Comparison of ENCODE assay signal across 10 mouse cellular contexts in genomic region chr9:95744845-95745613, GRCm38 (mm10). TPM values are rescaled to one million over a fixed set of nuclear protein-coding genes. Genes with fewer than 3 reads are reported as not detected.
A peak's percentile ranks its signal among the peaks of the same experiment; 100 is the strongest.
DNase-seq lines count a peak whose midpoint lies in the region; ATAC-seq and TF ChIP-seq lines count a peak whose summit lies in the region.
"Had no signal": no experiment of that assay in that cellular context is flagged by ENCODE, and none has a peak within 500 bp of the region (broad histone marks: within the 10 kb centered on the region; RNA-seq: fewer than 3 reads in every experiment).

No protein-coding gene starts in this region.

- no peak for ATAC-seq in kidney, embryonic 16.5 days (ENCODE audit: low FRiP score, low TSS enrichment)
- no peak for ATAC-seq in forebrain, embryonic 14.5 days

- no peaks in the 10 kb centered on the region for H3K9me3 ChIP-seq in kidney, embryonic 16.5 days (ENCODE audit: low read length)
- no peaks in the 10 kb centered on the region for H3K9me3 ChIP-seq in MEL (replicated peaks; ENCODE audit: insufficient read depth, low read length)
- no peaks in the 10 kb centered on the region for H3K9me3 ChIP-seq in forebrain, embryonic 14.5 days (replicated peaks; ENCODE audit: control insufficient read depth, low read length)

- no peak overlapping the region for H3K4me3 ChIP-seq in kidney, adult 2 months (ENCODE audit: insufficient read depth, low read depth, low read length)
- H3K4me3 ChIP-seq in kidney, embryonic 16.5 days (ENCODE audit: low read length) = no peak overlapping the region
- no peak overlapping the region for H3K4me3 ChIP-seq in MEL (ENCODE audit: control insufficient read depth in 1 of 2, insufficient read depth in 1 of 2, low read depth in 2 of 2, low read length in 2 of 2)
- H3K4me3 ChIP-seq in forebrain, embryonic 14.5 days (ENCODE audit: low read depth, low read length) = no peak overlapping the region

- TF ChIP-seq POLR2A in kidney, adult 2 months (IDR thresholded peaks at IDR 0.05; ENCODE audit: low read depth, low read length) = no peak
- TF ChIP-seq POLR2A in MEL (IDR thresholded peaks at IDR 0.05; ENCODE audit: control insufficient read depth in 1 of 2, insufficient read depth in 1 of 2, low read depth in 1 of 2, low read length in 2 of 2, poor library complexity in 1 of 2) = no peak

- WGBS in kidney, adult 2 months = 53% methylated on average over 7 of the region's 7 CpGs
- 57% methylated on average over 7 of the region's 7 CpGs for WGBS in kidney, embryonic 16.5 days
- 74% methylated on average over 7 of the region's 7 CpGs for WGBS in forebrain, embryonic 14.5 days

- peaks cover 18% of the 10 kb centered on the region; the same call in 1 of the 2 replicates for H3K4me1 ChIP-seq in kidney, adult 2 months (ENCODE audit: control insufficient read depth, insufficient read depth, low read length)
- peaks cover 5% of the 10 kb centered on the region for H3K4me1 ChIP-seq in kidney, embryonic 16.5 days (ENCODE audit: insufficient read depth, low read length)
- H3K4me1 ChIP-seq in MEL (ENCODE audit: control insufficient read depth in 1 of 2, insufficient read depth in 2 of 2, low read length in 2 of 2) = peaks cover 0 to 4% of the 10 kb centered on the region in 2 experiments; a peak in 2 of 4 replicates
- H3K4me1 ChIP-seq in forebrain, embryonic 14.5 days (ENCODE audit: control insufficient read depth, insufficient read depth, low read length) = peaks cover 4% of the 10 kb centered on the region

- H3K79me2 ChIP-seq in MEL (ENCODE audit: control insufficient read depth, insufficient read depth, low read length, poor library complexity) = no peaks in the 10 kb centered on the region; the same call in 1 of the 2 replicates

- no peak overlapping the region for H3K4me2 ChIP-seq in kidney, embryonic 16.5 days (replicated peaks; ENCODE audit: low read depth, low read length)
- no peak overlapping the region for H3K4me2 ChIP-seq in forebrain, embryonic 14.5 days (ENCODE audit: low read length)

- H3K9ac ChIP-seq in kidney, embryonic 16.5 days (replicated peaks; ENCODE audit: low read length) = no peak overlapping the region
- no peak overlapping the region for H3K9ac ChIP-seq in MEL (ENCODE audit: control insufficient read depth, low read depth, low read length, poor library complexity, severe bottlenecking)
- no peak overlapping the region for H3K9ac ChIP-seq in forebrain, embryonic 14.5 days (ENCODE audit: low read length)

- TF ChIP-seq RAD21 in MEL (IDR thresholded peaks at IDR 0.05; ENCODE audit: low read depth, low read length) = no peak

- H3K27me3 ChIP-seq in kidney, adult 2 months (replicated peaks; ENCODE audit: control insufficient read depth, insufficient read depth, low read length) = no peaks in the 10 kb centered on the region
- peaks cover 5% of the 10 kb centered on the region for H3K27me3 ChIP-seq in kidney, embryonic 16.5 days (ENCODE audit: insufficient read depth, low read length)
- peaks cover 3 to 7% of the 10 kb centered on the region in 2 experiments; a peak in 3 of 4 replicates for H3K27me3 ChIP-seq in MEL (ENCODE audit: control insufficient read depth in 1 of 2, insufficient read depth in 2 of 2, low read length in 2 of 2)
- no peaks in the 10 kb centered on the region for H3K27me3 ChIP-seq in forebrain, embryonic 14.5 days (replicated peaks; ENCODE audit: control insufficient read depth, insufficient read depth, low read length)

- peak; percentile 69 for DNase-seq in kidney, adult 2 months
- DNase-seq in A20 (ENCODE audit: low read depth, low spot score) = peak; percentile 67
- peak; percentile 23 for DNase-seq in MEL (ENCODE audit: low read depth, low spot score)
- DNase-seq in kidney, postnatal 25 days = peak; percentile 40 to 59
- DNase-seq in forebrain, embryonic 14.5 days (ENCODE audit: low spot score) = no peak
- DNase-seq in spleen, adult 12 weeks (ENCODE audit: low spot score) = no peak
- DNase-seq: adrenal gland, postnatal 14 days; right cerebral cortex, postnatal 25 days; thymus, postnatal 25 days had no signal

- H3K27ac ChIP-seq in kidney, adult 2 months (ENCODE audit: insufficient read depth, low read depth, low read length) = peak overlapping the region; percentile 86
- H3K27ac ChIP-seq in kidney, embryonic 16.5 days (ENCODE audit: low read length) = no peak overlapping the region
- no peak overlapping the region for H3K27ac ChIP-seq in MEL (ENCODE audit: control insufficient read depth, low read depth, low read length)
- H3K27ac ChIP-seq in forebrain, embryonic 14.5 days (ENCODE audit: low read depth, low read length) = no peak overlapping the region

- H3K36me3 ChIP-seq in kidney, adult 2 months (ENCODE audit: control insufficient read depth, insufficient read depth, low read length) = no peaks in the 10 kb centered on the region; the same call in 1 of the 2 replicates
- no peaks in the 10 kb centered on the region for H3K36me3 ChIP-seq in kidney, embryonic 16.5 days (ENCODE audit: insufficient read depth, low read length)
- H3K36me3 ChIP-seq in MEL (ENCODE audit: control insufficient read depth in 1 of 2, insufficient read depth in 2 of 2, low read length in 2 of 2) = no peaks in the 10 kb centered on the region
- no peaks in the 10 kb centered on the region for H3K36me3 ChIP-seq in forebrain, embryonic 14.5 days (ENCODE audit: control insufficient read depth, insufficient read depth, low read length)

- TF ChIP-seq CTCF in kidney, adult 2 months (conservative IDR thresholded peaks at IDR 0.05; ENCODE audit: insufficient read depth, insufficient read length, low read depth, low read length) = no peak
- no peak for TF ChIP-seq CTCF in MEL (IDR thresholded peaks at IDR 0.05 in 2 of 3, conservative IDR thresholded peaks at IDR 0.05 in 1 of 3; ENCODE audit: control insufficient read depth in 1 of 3, insufficient read depth in 1 of 3, low read depth in 2 of 3, low read length in 3 of 3, poor library complexity in 1 of 3, severe bottlenecking in 1 of 3)

- no peak for TF ChIP-seq EP300 in MEL (IDR thresholded peaks at IDR 0.05; ENCODE audit: low read depth in 1 of 2, low read length in 2 of 2)

TF ChIP-seq in MEL, 35 proteins besides CTCF, POLR2A, EP300 and RAD21:
- TF ChIP-seq SMC3 (IDR thresholded peaks at IDR 0.05; ENCODE audit: low read depth, low read length) (no peak), UBTF (IDR thresholded peaks at IDR 0.05; ENCODE audit: borderline replicate concordance, insufficient read depth, low read depth, low read length) (no peak), BHLHE40 (IDR thresholded peaks at IDR 0.05; ENCODE audit: borderline replicate concordance, low read depth, low read length) (no peak), POLR2AphosphoS5 (IDR thresholded peaks at IDR 0.05; ENCODE audit: borderline replicate concordance, low read depth, low read length) (no peak), NRF1 (IDR thresholded peaks at IDR 0.05; ENCODE audit: insufficient read depth, low read depth, low read length, poor library complexity, severe bottlenecking) (no peak), E2F4 (IDR thresholded peaks at IDR 0.05; ENCODE audit: borderline replicate concordance, low read depth, low read length) (no peak), JUND (IDR thresholded peaks at IDR 0.05; ENCODE audit: low read depth, low read length) (no peak), ZNF384 (IDR thresholded peaks at IDR 0.05; ENCODE audit: low read depth, low read length) (no peak), NELFE (IDR thresholded peaks at IDR 0.05; ENCODE audit: low read depth, low read length) (no peak), MYB (IDR thresholded peaks at IDR 0.05; ENCODE audit: low read depth, low read length) (no peak), RCOR1 (IDR thresholded peaks at IDR 0.05; ENCODE audit: low read depth, low read length) (no peak), POLR2AphosphoS2 (IDR thresholded peaks at IDR 0.05; ENCODE audit: low read length) (no peak)

RNA-seq across cellular contexts. Expression of gene Trpc1, which starts 5.1 kb away (rescaled TPM):
- polyA plus RNA-seq in kidney, adult 2 months (2012; rRNA removed) = 11.6 and 13.6 TPM in 2 replicates
- polyA plus RNA-seq in kidney, embryonic 16.5 days (2015; fragmentation: Nextera tagmentation; extraction: Ambion mirVana) = 3.3 and 4.3 TPM in 2 replicates
- 0.10 and 0.15 TPM in 2 replicates for total RNA-seq in MEL (2012; rRNA removed)
- under 1 TPM in 1 of 2 experiments, not detected in 1; 0.50 TPM for polyA plus RNA-seq in MEL (2012; ENCODE audit: insufficient read depth in 1 of 2, insufficient read length in 2 of 2, low read depth in 1 of 2, low replicate concordance in 2 of 2, missing spikeins in 1 of 2)
- 4.5 and 4.6 TPM in 2 replicates for polyA plus RNA-seq in forebrain, embryonic 14.5 days (2014; fragmentation: Nextera tagmentation; extraction: Ambion mirVana)

Comparison
In these comparisons a context has a peak if more than half of its experiments do, and no peak if none do; other contexts are left out.
1. DNase-seq: peak in kidney, adult 2 months (single experiment), A20 (single experiment), MEL (single experiment) and kidney, postnatal 25 days (2 of 2); none in forebrain, embryonic 14.5 days (single experiment) and spleen, adult 12 weeks (single experiment).